Mouse (Mus musculus) E14TG2a.4 (cell line): Measurements from ENCODE around the gene Spdye4a.

ENCODE experiments used
- CTCF ChIP-seq: conservative IDR thresholded peaks from 2 replicates; pipeline ENCODE4 v1.5.1; 2014; ENCODE audit warnings: low read length
- NANOG ChIP-seq: IDR thresholded peaks from 2 replicates; pipeline ENCODE4 v1.6.1; 2014; ENCODE audit warnings: borderline replicate concordance, low read length, mixed read lengths
- POU5F1 ChIP-seq: IDR thresholded peaks from 2 replicates; pipeline ENCODE4 v1.6.1; 2014; ENCODE audit warnings: low read length, borderline replicate concordance

GRCm38 (mm10) chr5:143235028-143235693 is 8.5 kb upstream of the Spdye4a start, which contains the start of gene Zfp12:
- no peak for TF ChIP-seq CTCF
- TF ChIP-seq NANOG: no peak
- no peak for TF ChIP-seq POU5F1
